Comparison of ENCODE assay signal across 21 mouse cellular contexts in genomic region chr4:97710048-97710765, GRCm38 (mm10).
DNase-seq lines count a peak whose midpoint lies in the region; ATAC-seq lines count a peak whose summit lies in the region.
"Had no signal": no experiment of that assay in that cellular context is flagged by ENCODE, and none has a peak within 500 bp of the region (broad histone marks: within the 10 kb centered on the region; RNA-seq: fewer than 3 reads in every experiment).

No protein-coding gene starts in this region.

- H3K4me3 ChIP-seq in hindbrain, embryonic 12.5 days: no peak overlapping the region
- no peak overlapping the region for H3K4me3 ChIP-seq in midbrain, embryonic 16.5 days (ENCODE audit: low read depth, low read length)
- H3K4me3 ChIP-seq: heart, adult 2 months; myocyte had no signal

- H3K4me2 ChIP-seq in hindbrain, embryonic 12.5 days (replicated peaks): no peak overlapping the region
- H3K4me2 ChIP-seq in midbrain, embryonic 16.5 days (ENCODE audit: low read length): no peak overlapping the region

- no peaks in the 10 kb centered on the region for H3K9me3 ChIP-seq in hindbrain, embryonic 12.5 days (replicated peaks)
- no peaks in the 10 kb centered on the region for H3K9me3 ChIP-seq in midbrain, embryonic 16.5 days (replicated peaks; ENCODE audit: control insufficient read depth, low read length, poor library complexity, severe bottlenecking)

- peaks cover 7% of the 10 kb centered on the region for H3K4me1 ChIP-seq in hindbrain, embryonic 12.5 days
- no peaks in the 10 kb centered on the region for H3K4me1 ChIP-seq in midbrain, embryonic 16.5 days (ENCODE audit: control insufficient read depth, insufficient read depth, low read length)

- H3K27ac ChIP-seq in hindbrain, embryonic 12.5 days: peak overlapping the region; percentile 57; the same call in 1 of the 2 replicates
- peak overlapping the region; percentile 19 for H3K27ac ChIP-seq in midbrain, embryonic 16.5 days (ENCODE audit: low read length)
- H3K27ac ChIP-seq: heart, adult 2 months; kidney, postnatal 0 days; liver, embryonic 14.5 days had no signal

- 43% methylated on average over 9 of the region's 9 CpGs for WGBS in hindbrain, embryonic 12.5 days
- WGBS in midbrain, embryonic 16.5 days: 32% methylated on average over 9 of the region's 9 CpGs

- no peaks in the 10 kb centered on the region for H3K36me3 ChIP-seq in hindbrain, embryonic 12.5 days
- H3K36me3 ChIP-seq in midbrain, embryonic 16.5 days (ENCODE audit: control insufficient read depth, insufficient read depth, low read length): no peaks in the 10 kb centered on the region

- peak; percentile 9 to 14 for DNase-seq in left cerebral cortex, postnatal 14 days (ENCODE audit: low spot score in 2 of 2)
- no peak for DNase-seq in left cerebral cortex, adult 9 months (ENCODE audit: low spot score in 2 of 2)
- peak; percentile 17 for DNase-seq in brain, adult 2 months (ENCODE audit: low read depth, low spot score)
- no peak for DNase-seq in lung, adult 18-20 months
- DNase-seq in left cerebral cortex, adult 18-20 months (ENCODE audit: low spot score in 2 of 2): no peak
- no peak for DNase-seq in MN1 (ENCODE audit: low spot score)
- DNase-seq: cerebellum, adult 11-12 months; heart, adult 2 months; heart, postnatal 10 days; layer of hippocampus, adult 9-11 months; left cerebral cortex, postnatal 4 days; lung, postnatal 36 days; retina, postnatal 1 day; thymus, adult 2 months had no signal

- no peak overlapping the region for H3K9ac ChIP-seq in hindbrain, embryonic 12.5 days
- no peak overlapping the region for H3K9ac ChIP-seq in midbrain, embryonic 16.5 days (ENCODE audit: low read depth, low read length)
- H3K9ac ChIP-seq: liver, embryonic 14.5 days had no signal

- intact Hi-C loops in left cerebral cortex, postnatal 14 days (cut with DNase I): no loop called here

- peak; percentile 58 for ATAC-seq in hindbrain, embryonic 12.5 days (ENCODE audit: low FRiP score)
- peak; percentile 43; the same call in 1 of the 2 replicates for ATAC-seq in midbrain, embryonic 16.5 days
- ATAC-seq: activated CD4-positive, CD25-positive, alpha-beta regulatory T cell, adult 4 months; intestine, embryonic 16.5 days had no signal

- H3K27me3 ChIP-seq in hindbrain, embryonic 12.5 days: no peaks in the 10 kb centered on the region
- no peaks in the 10 kb centered on the region for H3K27me3 ChIP-seq in midbrain, embryonic 16.5 days (ENCODE audit: control insufficient read depth, insufficient read depth, low read depth, low read length)

Comparison
In these comparisons a context has a peak if more than half of its experiments do, and no peak if none do; other contexts are left out.
1. DNase-seq: peak in left cerebral cortex, postnatal 14 days (2 of 2) and brain, adult 2 months (single experiment); none in left cerebral cortex, adult 9 months (0 of 2), lung, adult 18-20 months (0 of 2), left cerebral cortex, adult 18-20 months (0 of 2) and MN1 (single experiment).